Mouse (Mus musculus): ENCODE data around the gene Ctsc.

Gene Ctsc

DNA sequence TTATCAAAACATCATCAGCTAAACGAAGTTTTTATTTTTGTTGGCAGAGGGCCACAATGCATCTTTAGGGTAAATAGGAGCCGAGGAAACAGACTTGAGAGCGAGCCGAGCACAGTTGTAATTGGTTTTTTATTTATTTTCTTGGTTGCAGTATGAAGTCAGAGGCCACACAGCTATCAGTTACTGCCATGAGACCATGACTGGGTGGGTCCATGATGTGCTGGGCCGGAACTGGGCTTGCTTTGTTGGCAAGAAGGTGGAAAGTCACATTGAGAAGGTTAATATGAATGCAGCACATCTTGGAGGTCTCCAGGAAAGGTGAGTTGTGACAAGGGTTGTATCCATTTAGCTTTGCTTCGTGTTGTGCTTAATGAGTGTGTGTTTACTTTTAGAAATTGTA, 19.0 kb downstream of the Ctsc start:
- no peak for DNase-seq

GRCm38 (mm10) chr7:88305750-88306149, 27.9 kb downstream of the Ctsc start:
- no peak for DNase-seq

DNA sequence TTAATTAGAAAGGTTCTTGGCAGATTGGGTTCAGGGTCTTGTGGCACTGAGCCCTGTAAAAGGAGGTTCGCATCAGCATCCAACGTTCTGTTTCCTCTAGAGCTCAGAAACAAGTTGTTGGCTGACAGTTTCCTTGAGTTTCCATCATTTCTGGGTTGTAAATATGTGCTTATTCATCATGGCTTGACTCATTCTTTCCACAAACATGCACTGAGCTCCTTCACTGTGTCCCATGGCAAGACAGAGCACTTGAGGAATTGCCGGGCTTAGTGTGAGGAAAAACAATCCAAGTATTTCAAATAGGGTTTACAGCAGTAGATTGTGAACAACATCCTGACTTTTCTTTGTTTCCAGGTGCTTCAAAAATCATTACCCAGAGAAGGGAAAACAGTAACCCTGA, 28.8 kb downstream of the Ctsc start:
- DNase-seq: peak; percentile 31

- DNase-seq: no peak
Measured at GRCm38 (mm10) chr7:88310398-88311180, 32.7 kb downstream of the Ctsc start.

- DNase-seq: no peak
Measured at GRCm38 (mm10) chr7:88316408-88316807, 38.5 kb downstream of the Ctsc start.

- no peak for DNase-seq
Measured at GRCm38 (mm10) chr7:88318474-88318873, 40.6 kb downstream of the Ctsc start.

DNA sequence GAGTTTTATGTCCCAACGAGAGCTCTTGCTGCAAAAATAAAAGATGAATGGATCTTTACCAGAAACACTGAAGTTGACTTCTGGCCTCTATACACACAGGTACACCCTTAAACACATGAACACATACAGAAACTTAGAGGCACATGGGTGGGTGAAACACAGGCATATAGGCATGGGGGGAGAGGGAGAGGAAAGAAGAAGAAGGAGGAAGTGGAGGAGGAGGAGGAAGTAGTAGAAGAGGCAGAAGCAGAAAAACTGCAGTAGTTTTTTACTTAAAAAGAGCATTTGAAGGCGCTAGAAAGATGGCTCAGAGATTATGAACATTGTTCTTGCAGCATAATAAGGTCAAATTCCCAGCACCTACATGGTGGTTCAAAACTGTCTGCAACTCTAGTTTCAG, 41.0 kb downstream of the Ctsc start:
- DNase-seq: no peak

DNA sequence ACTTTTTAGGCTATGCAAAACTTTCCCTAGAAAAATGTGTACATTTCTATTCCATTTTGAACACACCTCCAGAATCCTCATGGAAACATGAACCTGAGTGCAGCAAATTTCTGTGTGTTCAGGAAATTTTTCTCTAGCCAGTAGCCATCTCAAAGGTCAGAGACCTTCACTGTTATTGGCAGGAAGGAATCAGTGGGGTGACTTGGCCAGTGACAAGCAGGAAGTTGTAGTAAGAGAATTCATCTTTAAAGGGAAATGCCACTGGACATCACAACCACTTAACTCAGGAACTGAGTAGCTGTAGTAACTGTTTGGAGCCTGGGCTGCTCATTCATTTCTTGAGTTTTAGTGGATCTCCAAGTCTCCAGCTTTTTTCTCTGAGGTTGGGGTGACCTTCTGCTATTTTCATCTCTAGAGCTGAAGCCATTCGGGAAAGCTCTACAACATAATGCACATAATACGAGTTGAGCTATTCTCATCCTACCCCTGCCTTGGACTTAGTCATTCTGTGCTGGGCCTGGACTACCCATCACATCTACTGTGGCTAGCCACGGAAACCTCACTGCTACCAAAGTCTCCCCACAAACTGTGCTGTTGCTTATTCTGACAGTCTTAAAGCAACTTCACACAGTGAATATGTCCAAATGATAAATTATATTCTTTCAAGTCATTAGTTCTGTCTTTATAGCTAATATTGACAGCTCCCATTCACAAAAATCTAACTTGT, 41.7 kb downstream of the Ctsc start:
- DNase-seq: no peak

- no peak for DNase-seq
Measured at GRCm38 (mm10) chr7:88320628-88321336, 42.9 kb downstream of the Ctsc start.

DNA sequence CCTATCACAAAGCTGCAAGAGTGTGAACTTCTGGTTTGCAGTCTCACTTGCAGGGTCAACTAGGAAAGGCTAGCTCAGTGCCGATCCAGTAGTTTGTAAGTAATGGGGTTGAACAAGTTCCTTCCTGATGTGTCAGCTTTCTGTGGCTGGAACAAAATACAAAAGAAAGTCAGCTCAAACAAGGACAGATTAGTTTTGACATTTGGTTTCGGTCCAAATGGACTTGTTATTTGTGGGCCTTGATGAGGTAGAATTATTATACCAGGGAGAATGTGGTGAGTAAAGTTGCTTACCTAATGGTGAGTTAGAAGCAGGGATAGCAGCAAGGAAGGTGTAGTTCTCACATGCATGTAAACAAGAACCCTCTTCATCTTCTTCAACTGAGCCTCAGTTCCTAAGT, 44.5 kb downstream of the Ctsc start:
- no peak for DNase-seq

DNA sequence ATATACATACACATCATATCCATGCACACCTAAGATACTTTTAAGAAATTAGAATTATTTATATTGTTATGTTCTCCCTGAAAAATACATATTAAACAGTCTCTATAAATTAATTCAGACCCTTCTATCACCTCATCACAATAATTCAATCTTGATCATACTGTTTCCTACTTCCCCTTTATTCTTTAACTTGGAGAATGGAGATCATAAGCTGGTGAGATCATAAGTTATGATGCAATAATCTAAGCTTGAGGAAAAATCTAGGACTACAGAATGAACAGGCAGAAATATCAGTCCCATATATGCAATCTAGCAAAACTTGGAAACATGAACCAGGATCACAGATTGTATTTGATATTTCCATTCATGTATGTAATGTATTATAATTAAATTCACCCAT, 49.6 kb downstream of the Ctsc start:
- no peak for DNase-seq

DNA sequence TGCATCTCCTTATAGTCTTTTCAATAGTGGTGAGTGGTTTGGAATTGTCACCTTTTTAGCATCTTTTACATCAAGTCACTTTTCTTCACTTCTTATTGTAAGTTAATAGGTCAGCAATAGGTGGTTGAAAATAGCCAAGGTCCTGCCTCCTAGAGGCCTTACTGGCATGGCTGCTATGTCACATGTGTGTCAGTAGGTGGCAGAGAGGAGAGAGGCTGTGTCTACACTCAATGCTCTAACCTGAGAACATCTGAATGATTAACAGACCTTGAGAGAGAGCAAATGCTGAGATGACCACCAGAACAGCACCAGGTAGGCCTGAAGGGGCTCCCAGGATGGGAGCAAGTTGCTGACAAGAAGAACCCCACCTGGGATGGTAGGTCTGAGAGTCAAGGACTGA, 65.9 kb downstream of the Ctsc start:
- DNase-seq: peak; percentile 65

- peak; percentile 27 for DNase-seq
Measured at GRCm38 (mm10) chr7:88346035-88346434, 68.2 kb downstream of the Ctsc start.

DNA sequence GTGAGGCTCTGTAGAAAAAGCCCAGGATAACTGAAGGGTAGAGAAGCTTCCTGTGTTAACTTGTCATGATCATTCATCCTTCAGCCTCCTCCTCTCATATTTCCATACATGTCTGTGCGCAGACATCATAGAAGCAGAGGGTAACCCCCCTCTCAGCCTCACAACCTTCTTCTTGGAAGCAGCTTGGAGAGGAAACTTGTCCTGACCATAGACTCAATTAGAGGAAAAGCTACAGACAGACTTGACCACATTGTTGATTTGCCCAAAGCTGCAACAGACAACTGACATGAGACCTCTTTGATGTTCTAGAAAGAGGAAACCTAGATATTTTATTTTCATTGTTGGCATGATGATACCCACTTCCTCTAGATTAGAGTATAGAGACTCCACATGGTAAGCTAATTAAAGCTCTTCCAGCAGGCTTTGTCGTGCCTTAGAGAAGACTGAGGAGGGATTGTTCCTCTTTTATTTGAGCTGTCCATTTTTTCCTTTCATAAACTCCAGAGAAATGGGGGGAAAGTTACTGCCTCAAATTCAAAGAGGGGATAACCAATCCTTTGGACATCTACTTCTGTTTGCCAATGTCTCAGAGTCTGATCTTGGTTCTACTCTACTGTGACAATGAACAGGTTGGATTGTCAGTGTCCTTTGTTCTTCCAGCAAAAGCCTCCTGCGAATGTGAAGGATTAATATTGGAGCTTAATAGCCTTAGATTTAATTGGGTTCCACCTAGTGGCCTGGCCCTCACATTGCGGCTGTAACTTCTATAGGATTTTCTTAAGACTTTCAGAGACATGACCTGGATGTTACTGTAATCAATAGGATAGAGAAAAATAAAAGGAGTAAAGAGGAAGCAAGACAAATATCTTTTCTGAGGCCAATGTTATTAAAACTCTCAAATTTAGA, 79.2 kb downstream of the Ctsc start:
- DNase-seq: peak; percentile 74

- DNase-seq: no peak
Measured at GRCm38 (mm10) chr7:88358042-88358878, 80.4 kb downstream of the Ctsc start.
